Mouse (Mus musculus): ENCODE measurements around the gene Trip4. TPM values are rescaled to one million over a fixed set of nuclear protein-coding genes. Genes with fewer than 3 reads are reported as not detected.
A peak's percentile ranks its signal among the peaks of the same experiment; 100 is the strongest.

Gene Trip4
- 31.0 and 32.4 TPM in 2 replicates for polyA plus RNA-seq (2015; fragmentation: Nextera tagmentation; extraction: Ambion mirVana)

DNA sequence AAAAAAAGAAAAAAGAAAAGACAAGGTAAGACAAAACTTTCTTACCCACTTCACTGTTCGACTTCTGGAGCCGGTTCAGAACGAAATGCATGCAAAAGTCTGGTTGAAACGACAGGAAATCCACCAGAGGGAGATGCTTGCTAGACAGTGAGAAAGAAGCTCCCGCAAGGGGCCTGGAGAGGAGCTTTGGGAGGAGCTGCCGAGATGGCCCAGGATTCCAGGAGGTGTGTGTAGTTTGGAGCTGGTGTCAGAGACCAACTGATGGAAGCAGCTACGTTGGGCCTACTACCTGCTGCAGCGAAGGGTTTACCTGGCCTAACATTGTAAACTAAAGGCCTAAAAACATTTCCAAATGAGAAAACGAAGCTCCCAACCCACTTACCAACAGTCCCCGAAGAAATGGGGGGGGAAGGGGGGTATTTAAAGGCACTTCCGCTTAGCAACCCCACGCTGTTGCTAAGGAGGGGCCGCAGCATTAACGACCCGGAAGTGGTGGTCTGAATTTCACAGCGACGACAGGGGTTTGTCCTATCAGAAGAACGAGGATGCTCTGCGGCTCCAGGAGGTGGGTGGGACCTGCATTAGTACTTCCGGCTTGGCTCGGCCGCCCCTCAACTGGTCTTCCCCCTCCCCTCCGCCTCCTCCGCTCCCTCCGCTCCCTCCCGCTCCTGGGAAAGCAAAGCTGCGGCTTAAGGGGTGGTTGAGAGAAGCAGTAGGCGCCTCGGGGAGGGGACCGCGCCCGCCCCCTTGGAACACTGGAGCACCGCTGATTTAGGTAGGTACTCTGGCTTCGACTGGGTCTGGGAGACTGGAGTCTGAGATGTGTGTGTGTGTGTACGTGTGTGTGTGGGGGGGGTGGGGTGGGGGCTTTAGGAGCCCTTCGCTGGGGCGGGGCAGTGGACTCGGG lies at the start of gene Trip4, which contains the start of gene Csnk1g1:
TSS of gene Trip4 (minus strand) at position 401 of the 907 bp plus-strand sequence.
TSS of gene Csnk1g1 (plus strand) at position 531 of the 907 bp plus-strand sequence.
- Histone ChIP-seq H3K36me3 (ENCODE audit: insufficient read depth, low read length) (peaks cover 5% of the 10 kb centered on the region), H3K27ac (ENCODE audit: low read length) (peak within 1 kb of the TSS; percentile 93), H3K4me3 (ENCODE audit: low read length) (peak within 1 kb of the TSS; percentile 95), H3K4me2 (replicated peaks; ENCODE audit: low read depth, low read length) (peak within 1 kb of the TSS; percentile 86), H3K9ac (replicated peaks; ENCODE audit: low read length) (peak within 1 kb of the TSS; percentile 87), H3K27me3 (ENCODE audit: insufficient read depth, low read length) (no peaks in the 10 kb centered on the region), H3K4me1 (ENCODE audit: insufficient read depth, low read length) (0 out of 2 replicates have a peak, but pooled peaks cover 10% of the 10 kb centered on the region), H3K9me3 (ENCODE audit: low read length) (no peaks in the 10 kb centered on the region)
- ATAC-seq (ENCODE audit: low FRiP score, low TSS enrichment), result peak; percentile 99
- under 1% methylated on average over 35 of the region's 38 CpGs for WGBS

DNA sequence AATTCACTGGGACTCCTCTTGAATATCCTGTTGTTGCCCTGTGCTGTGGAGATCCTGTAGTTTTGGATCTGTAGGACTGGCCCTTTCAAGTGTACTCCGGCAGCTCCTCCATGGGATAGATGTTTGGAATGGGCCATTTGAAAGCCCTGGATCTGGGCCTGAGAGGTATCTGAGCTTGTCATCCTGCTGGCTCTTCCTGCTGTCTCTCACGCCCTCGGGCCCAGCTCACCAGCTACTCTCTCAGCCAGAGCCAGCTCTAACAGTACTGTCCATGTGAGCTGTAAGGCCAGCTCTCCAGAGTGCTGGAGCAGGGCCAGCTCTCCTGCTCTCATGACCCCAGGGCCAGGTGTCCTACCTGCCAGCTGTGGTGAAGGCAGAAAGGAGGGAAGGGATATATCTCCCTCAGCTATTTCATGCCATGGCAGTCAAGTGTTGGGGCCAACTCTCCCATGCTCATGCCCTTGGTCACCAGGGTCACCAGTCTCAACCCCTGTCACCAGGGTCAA lies 42.5 kb upstream of the Trip4 start:
- no peak overlapping the region for H3K4me3 ChIP-seq (ENCODE audit: low read length)
- 92% methylated on average over 3 of the region's 3 CpGs for WGBS
- H3K4me1 ChIP-seq (ENCODE audit: insufficient read depth, low read length), result no peaks in the 10 kb centered on the region
- no peaks in the 10 kb centered on the region for H3K9me3 ChIP-seq (ENCODE audit: low read length)
- 0 out of 2 replicates have a peak, but pooled peaks cover 3% of the 10 kb centered on the region for H3K36me3 ChIP-seq (ENCODE audit: insufficient read depth, low read length)
- no peak for ATAC-seq (ENCODE audit: low FRiP score, low TSS enrichment)
- no peaks in the 10 kb centered on the region for H3K27me3 ChIP-seq (ENCODE audit: insufficient read depth, low read length)
- no peak overlapping the region for H3K4me2 ChIP-seq (replicated peaks; ENCODE audit: low read depth, low read length)
- H3K27ac ChIP-seq (ENCODE audit: low read length), result no peak overlapping the region
- no peak overlapping the region for H3K9ac ChIP-seq (replicated peaks; ENCODE audit: low read length)

GRCm38 (mm10) chr9:65937566-65937965 lies 29.0 kb upstream of the Trip4 start:
- no peak overlapping the region for H3K27ac ChIP-seq (ENCODE audit: low read length)
- ATAC-seq (ENCODE audit: low FRiP score, low TSS enrichment), result no peak
- no peak overlapping the region for H3K9ac ChIP-seq (replicated peaks; ENCODE audit: low read length)
- no peaks in the 10 kb centered on the region for H3K4me1 ChIP-seq (ENCODE audit: insufficient read depth, low read length)
- 88% methylated on average over 2 of the region's 2 CpGs for WGBS
- no peaks in the 10 kb centered on the region for H3K9me3 ChIP-seq (ENCODE audit: low read length)
- H3K27me3 ChIP-seq (ENCODE audit: insufficient read depth, low read length), result no peaks in the 10 kb centered on the region
- no peaks in the 10 kb centered on the region for H3K36me3 ChIP-seq (ENCODE audit: insufficient read depth, low read length)
- no peak overlapping the region for H3K4me3 ChIP-seq (ENCODE audit: low read length)
- H3K4me2 ChIP-seq (replicated peaks; ENCODE audit: low read depth, low read length), result no peak overlapping the region

- no peaks in the 10 kb centered on the region for H3K36me3 ChIP-seq (ENCODE audit: insufficient read depth, low read length)
- H3K4me3 ChIP-seq (ENCODE audit: low read length), result no peak overlapping the region
- no peak overlapping the region for H3K4me2 ChIP-seq (replicated peaks; ENCODE audit: low read depth, low read length)
- no peaks in the 10 kb centered on the region for H3K4me1 ChIP-seq (ENCODE audit: insufficient read depth, low read length)
- no peak overlapping the region for H3K9ac ChIP-seq (replicated peaks; ENCODE audit: low read length)
- no peaks in the 10 kb centered on the region for H3K27me3 ChIP-seq (ENCODE audit: insufficient read depth, low read length)
- no peaks in the 10 kb centered on the region for H3K9me3 ChIP-seq (ENCODE audit: low read length)
- no peak for ATAC-seq (ENCODE audit: low FRiP score, low TSS enrichment)
- no peak overlapping the region for H3K27ac ChIP-seq (ENCODE audit: low read length)
Observed at GRCm38 (mm10) chr9:65929826-65930225, 21.2 kb upstream of the Trip4 start.

- no peaks in the 10 kb centered on the region for H3K9me3 ChIP-seq (ENCODE audit: low read length)
- no peak overlapping the region for H3K9ac ChIP-seq (replicated peaks; ENCODE audit: low read length)
- no peaks in the 10 kb centered on the region for H3K27me3 ChIP-seq (ENCODE audit: insufficient read depth, low read length)
- no peaks in the 10 kb centered on the region for H3K36me3 ChIP-seq (ENCODE audit: insufficient read depth, low read length)
- no peak overlapping the region for H3K4me2 ChIP-seq (replicated peaks; ENCODE audit: low read depth, low read length)
- H3K4me3 ChIP-seq (ENCODE audit: low read length), result no peak overlapping the region
- no peaks in the 10 kb centered on the region for H3K4me1 ChIP-seq (ENCODE audit: insufficient read depth, low read length)
- no peak for ATAC-seq (ENCODE audit: low FRiP score, low TSS enrichment)
- no peak overlapping the region for H3K27ac ChIP-seq (ENCODE audit: low read length)
Observed at GRCm38 (mm10) chr9:65928456-65928855, 19.9 kb upstream of the Trip4 start.

- no peak overlapping the region for H3K4me2 ChIP-seq (replicated peaks; ENCODE audit: low read depth, low read length)
- no peak overlapping the region for H3K9ac ChIP-seq (replicated peaks; ENCODE audit: low read length)
- ATAC-seq (ENCODE audit: low FRiP score, low TSS enrichment), result no peak
- no peak overlapping the region for H3K27ac ChIP-seq (ENCODE audit: low read length)
- H3K9me3 ChIP-seq (ENCODE audit: low read length), result no peaks in the 10 kb centered on the region
- H3K4me3 ChIP-seq (ENCODE audit: low read length), result no peak overlapping the region
- WGBS, result 96% methylated on average over 1 of the region's 1 CpGs
- H3K36me3 ChIP-seq (ENCODE audit: insufficient read depth, low read length), result no peaks in the 10 kb centered on the region
- no peaks in the 10 kb centered on the region for H3K4me1 ChIP-seq (ENCODE audit: insufficient read depth, low read length)
- H3K27me3 ChIP-seq (ENCODE audit: insufficient read depth, low read length), result no peaks in the 10 kb centered on the region
Observed at GRCm38 (mm10) chr9:65917015-65917414, 8.4 kb upstream of the Trip4 start.

- no peaks in the 10 kb centered on the region for H3K27me3 ChIP-seq (ENCODE audit: insufficient read depth, low read length)
- no peak overlapping the region for H3K9ac ChIP-seq (replicated peaks; ENCODE audit: low read length)
- H3K27ac ChIP-seq (ENCODE audit: low read length), result no peak overlapping the region
- H3K4me2 ChIP-seq (replicated peaks; ENCODE audit: low read depth, low read length), result no peak overlapping the region
- no peaks in the 10 kb centered on the region for H3K9me3 ChIP-seq (ENCODE audit: low read length)
- no peak overlapping the region for H3K4me3 ChIP-seq (ENCODE audit: low read length)
- H3K4me1 ChIP-seq (ENCODE audit: insufficient read depth, low read length), result 0 out of 2 replicates have a peak, but pooled peaks cover 7% of the 10 kb centered on the region
- no peaks in the 10 kb centered on the region for H3K36me3 ChIP-seq (ENCODE audit: insufficient read depth, low read length)
- ATAC-seq (ENCODE audit: low FRiP score, low TSS enrichment), result no peak
- 72% methylated on average over 2 of the region's 2 CpGs for WGBS
Observed at GRCm38 (mm10) chr9:65913976-65914375, 5.4 kb upstream of the Trip4 start.

DNA sequence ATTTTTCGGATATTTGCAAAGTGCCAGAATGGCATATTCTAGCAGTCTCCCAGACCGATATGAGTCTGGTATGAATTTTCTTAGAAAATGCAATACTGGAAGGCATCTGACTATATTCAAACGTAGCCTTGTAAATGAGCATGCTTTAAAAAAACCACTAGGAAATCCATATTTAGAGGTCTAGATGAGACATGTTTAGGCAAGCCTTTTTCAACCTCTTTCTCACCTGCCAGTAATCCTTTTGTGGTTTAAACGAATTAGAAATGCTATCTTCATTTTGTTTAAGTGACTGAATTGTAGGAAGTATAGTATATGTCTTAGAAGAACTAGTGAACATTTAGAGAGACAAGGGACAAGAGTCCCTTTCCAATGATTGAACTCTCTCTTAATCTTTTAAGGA lies 1.2 kb upstream of the Trip4 start:
- 6% methylated on average over 4 of the region's 4 CpGs for WGBS
- Histone ChIP-seq H3K27me3 (ENCODE audit: insufficient read depth, low read length) (no peaks in the 10 kb centered on the region), H3K4me3 (ENCODE audit: low read length) (peak overlapping the region; percentile 95), H3K9me3 (ENCODE audit: low read length) (no peaks in the 10 kb centered on the region), H3K9ac (replicated peaks; ENCODE audit: low read length) (peak overlapping the region; percentile 87), H3K27ac (ENCODE audit: low read length) (peak overlapping the region; percentile 93; the same call in 1 of the 2 replicates), H3K36me3 (ENCODE audit: insufficient read depth, low read length) (no peaks in the 10 kb centered on the region), H3K4me2 (replicated peaks; ENCODE audit: low read depth, low read length) (peak overlapping the region; percentile 86), H3K4me1 (ENCODE audit: insufficient read depth, low read length) (0 out of 2 replicates have a peak, but pooled peaks cover 10% of the 10 kb centered on the region)
- no peak for ATAC-seq (ENCODE audit: low FRiP score, low TSS enrichment)

DNA sequence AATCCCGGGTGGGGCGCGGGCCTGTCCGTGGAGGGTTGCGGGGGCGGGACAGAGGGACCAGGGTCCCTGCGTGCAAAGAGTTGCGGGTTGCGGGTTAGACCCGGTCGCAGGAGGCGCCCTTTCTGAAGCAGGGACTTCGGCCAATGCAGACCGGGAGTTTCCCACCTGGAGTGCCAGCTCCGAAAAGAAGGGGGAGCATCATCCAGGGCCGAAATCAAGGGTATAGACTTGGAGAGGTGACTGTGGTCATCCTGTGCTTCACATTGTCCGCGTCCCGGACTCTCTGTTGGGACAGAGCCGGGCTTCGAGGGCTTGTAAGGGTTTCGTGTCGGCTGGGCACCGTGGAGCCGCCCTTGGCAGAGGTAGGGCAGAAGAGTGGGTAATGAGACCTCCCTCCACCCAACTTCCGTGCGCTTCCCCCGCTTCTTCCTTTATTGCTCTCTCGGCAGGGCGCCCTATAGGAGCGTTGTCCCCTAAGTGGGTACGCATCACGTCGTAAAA lies 757 bp upstream of the Trip4 start:
- Histone ChIP-seq H3K4me3 (ENCODE audit: low read length) (peak overlapping the region; percentile 95), H3K9me3 (ENCODE audit: low read length) (no peaks in the 10 kb centered on the region), H3K36me3 (ENCODE audit: insufficient read depth, low read length) (peaks cover 2% of the 10 kb centered on the region; the same call in 1 of the 2 replicates), H3K27ac (ENCODE audit: low read length) (peak overlapping the region; percentile 93), H3K4me1 (ENCODE audit: insufficient read depth, low read length) (0 out of 2 replicates have a peak, but pooled peaks cover 10% of the 10 kb centered on the region), H3K27me3 (ENCODE audit: insufficient read depth, low read length) (no peaks in the 10 kb centered on the region), H3K9ac (replicated peaks; ENCODE audit: low read length) (peak overlapping the region; percentile 87), H3K4me2 (replicated peaks; ENCODE audit: low read depth, low read length) (peak overlapping the region; percentile 86)
- WGBS, result under 1% methylated on average over 33 of the region's 34 CpGs
- ATAC-seq (ENCODE audit: low FRiP score, low TSS enrichment), result peak; percentile 75; the same call in 1 of the 2 replicates
